Mouse (Mus musculus): Measurements from ENCODE around the gene Veph1. TPM values are rescaled to one million over a fixed set of nuclear protein-coding genes. Genes with fewer than 3 reads are reported as not detected.

Veph1 gene
- total and polyA plus RNA-seq, 2 experiments from 2014 or later = 3.6 to 5.8 TPM

GRCm38 (mm10) chr3:66165026-66165425 is 131.6 kb downstream of the Veph1 start:
- H3K4me3 ChIP-seq (ENCODE audit: low read depth, low read length) = no peak overlapping the region
- WGBS = 86% methylated on average over 5 of the region's 5 CpGs
- no peaks in the 10 kb centered on the region for H3K9me3 ChIP-seq (ENCODE audit: low read length)
- no peak overlapping the region for H3K9ac ChIP-seq
- no peak for ATAC-seq
- DNase-seq = no peak
- no peaks in the 10 kb centered on the region for H3K36me3 ChIP-seq (ENCODE audit: insufficient read depth)
- H3K27ac ChIP-seq (ENCODE audit: low read depth, low read length) = no peak overlapping the region
- TF ChIP-seq CTCF (IDR thresholded peaks at IDR 0.05; ENCODE audit: low read depth) = no peak
- no peaks in the 10 kb centered on the region for H3K27me3 ChIP-seq (ENCODE audit: insufficient read depth, low read length)
- H3K4me2 ChIP-seq (ENCODE audit: low read depth) = no peak overlapping the region
- H3K4me1 ChIP-seq (ENCODE audit: insufficient read depth) = no peaks in the 10 kb centered on the region

GRCm38 (mm10) chr3:66164585-66164984 is 132.1 kb downstream of the Veph1 start:
- Histone ChIP-seq H3K4me1 (ENCODE audit: insufficient read depth) (no peaks in the 10 kb centered on the region), H3K27me3 (ENCODE audit: insufficient read depth, low read length) (no peaks in the 10 kb centered on the region), H3K9me3 (ENCODE audit: low read length) (no peaks in the 10 kb centered on the region), H3K27ac (ENCODE audit: low read depth, low read length) (no peak overlapping the region), H3K4me2 (ENCODE audit: low read depth) (no peak overlapping the region), H3K4me3 (ENCODE audit: low read depth, low read length) (no peak overlapping the region), H3K36me3 (ENCODE audit: insufficient read depth) (no peaks in the 10 kb centered on the region), H3K9ac (no peak overlapping the region)
- DNase-seq (no peak), ATAC-seq (no peak)
- no peak for TF ChIP-seq CTCF (IDR thresholded peaks at IDR 0.05; ENCODE audit: low read depth)
- WGBS = 80% methylated on average over 3 of the region's 3 CpGs

- DNase-seq (no peak), ATAC-seq (no peak)
- H3K9me3 ChIP-seq (ENCODE audit: low read length) = no peaks in the 10 kb centered on the region
These were observed 134.0 kb downstream of the Veph1 start for GRCm38 (mm10) chr3:66162612-66163011.

GRCm38 (mm10) chr3:66157947-66158346 is 138.7 kb downstream of the Veph1 start:
- Histone ChIP-seq H3K9ac (no peak overlapping the region), H3K27me3 (ENCODE audit: insufficient read depth, low read length) (no peaks in the 10 kb centered on the region), H3K36me3 (ENCODE audit: insufficient read depth) (no peaks in the 10 kb centered on the region), H3K27ac (ENCODE audit: low read depth, low read length) (no peak overlapping the region), H3K4me2 (ENCODE audit: low read depth) (no peak overlapping the region), H3K4me1 (ENCODE audit: insufficient read depth) (no peaks in the 10 kb centered on the region), H3K9me3 (ENCODE audit: low read length) (no peaks in the 10 kb centered on the region), H3K4me3 (ENCODE audit: low read depth, low read length) (no peak overlapping the region)
- WGBS = 53% methylated on average over 8 of the region's 8 CpGs
- ATAC-seq (no peak), DNase-seq (no peak)
- no peak for TF ChIP-seq CTCF (IDR thresholded peaks at IDR 0.05; ENCODE audit: low read depth)

More at GRCm38 (mm10) chr3:66162612-66163011, 134.0 kb downstream of the Veph1 start:
- Histone ChIP-seq H3K27ac (ENCODE audit: low read depth, low read length) (no peak overlapping the region), H3K27me3 (ENCODE audit: insufficient read depth, low read length) (no peaks in the 10 kb centered on the region), H3K4me1 (ENCODE audit: insufficient read depth) (no peaks in the 10 kb centered on the region), H3K4me2 (ENCODE audit: low read depth) (no peak overlapping the region), H3K36me3 (ENCODE audit: insufficient read depth) (no peaks in the 10 kb centered on the region), H3K4me3 (ENCODE audit: low read depth, low read length) (no peak overlapping the region), H3K9ac (no peak overlapping the region)
- TF ChIP-seq CTCF (IDR thresholded peaks at IDR 0.05; ENCODE audit: low read depth) = no peak
- WGBS = 34% methylated on average over 6 of the region's 6 CpGs

GRCm38 (mm10) chr3:66137601-66138000 is 159.0 kb downstream of the Veph1 start:
- ATAC-seq = no peak
- no peaks in the 10 kb centered on the region for H3K4me1 ChIP-seq (ENCODE audit: insufficient read depth)
- H3K4me2 ChIP-seq (ENCODE audit: low read depth) = no peak overlapping the region
- no peaks in the 10 kb centered on the region for H3K9me3 ChIP-seq (ENCODE audit: low read length)
- no peak for TF ChIP-seq CTCF (IDR thresholded peaks at IDR 0.05; ENCODE audit: low read depth)
- H3K27ac ChIP-seq (ENCODE audit: low read depth, low read length) = no peak overlapping the region
- no peak for DNase-seq
- H3K9ac ChIP-seq = no peak overlapping the region
- WGBS = 73% methylated on average over 7 of the region's 7 CpGs
- no peak overlapping the region for H3K4me3 ChIP-seq (ENCODE audit: low read depth, low read length)
- H3K27me3 ChIP-seq (ENCODE audit: insufficient read depth, low read length) = no peaks in the 10 kb centered on the region
- H3K36me3 ChIP-seq (ENCODE audit: insufficient read depth) = no peaks in the 10 kb centered on the region

GRCm38 (mm10) chr3:66131264-66131950 is 165.2 kb downstream of the Veph1 start:
- Histone ChIP-seq H3K27me3 (ENCODE audit: insufficient read depth, low read length) (no peaks in the 10 kb centered on the region), H3K9me3 (ENCODE audit: low read length) (no peaks in the 10 kb centered on the region), H3K4me1 (ENCODE audit: insufficient read depth) (no peaks in the 10 kb centered on the region), H3K4me3 (ENCODE audit: low read depth, low read length) (no peak overlapping the region), H3K9ac (no peak overlapping the region), H3K27ac (ENCODE audit: low read depth, low read length) (no peak overlapping the region), H3K36me3 (ENCODE audit: insufficient read depth) (no peaks in the 10 kb centered on the region), H3K4me2 (ENCODE audit: low read depth) (no peak overlapping the region)
- TF ChIP-seq CTCF (IDR thresholded peaks at IDR 0.05; ENCODE audit: low read depth) = no peak
- DNase-seq (no peak), ATAC-seq (no peak)
- 64% methylated on average over 4 of the region's 4 CpGs for WGBS

GRCm38 (mm10) chr3:66129689-66130088 is 166.9 kb downstream of the Veph1 start:
- Histone ChIP-seq H3K27ac (ENCODE audit: low read depth, low read length) (no peak overlapping the region), H3K36me3 (ENCODE audit: insufficient read depth) (no peaks in the 10 kb centered on the region), H3K4me3 (ENCODE audit: low read depth, low read length) (no peak overlapping the region), H3K27me3 (ENCODE audit: insufficient read depth, low read length) (no peaks in the 10 kb centered on the region), H3K4me1 (ENCODE audit: insufficient read depth) (no peaks in the 10 kb centered on the region), H3K9me3 (ENCODE audit: low read length) (no peaks in the 10 kb centered on the region), H3K9ac (no peak overlapping the region), H3K4me2 (ENCODE audit: low read depth) (no peak overlapping the region)
- no peak for TF ChIP-seq CTCF (IDR thresholded peaks at IDR 0.05; ENCODE audit: low read depth)
- WGBS = 86% methylated on average over 5 of the region's 5 CpGs
- no peak for DNase-seq
- ATAC-seq = no peak
